Mouse (Mus musculus) midbrain, embryonic 10.5 days (tissue): Measurements from ENCODE around the gene Tnfsf15. TPM values are rescaled to one million over a fixed set of nuclear protein-coding genes. Genes with fewer than 3 reads are reported as not detected.

Experiments
- DNase-seq: peaks from one replicate; pipeline ENCODE4 v3.0.0-alpha.2; 2017; ENCODE audit warnings: low spot score
- H3K27ac ChIP-seq: fragments of 300-500 bp; sonication (generic); replicated peaks from 2 replicates; pipeline ENCODE4 v1.5.1; 2016; ENCODE audit warnings: mild to moderate bottlenecking
- H3K27me3 ChIP-seq: fragments of 300-500 bp; sonication (generic); 2 replicates; pipeline ENCODE4 v1.6.1; 2016; ENCODE audit warnings: low read depth, mild to moderate bottlenecking; ENCODE audit not compliant: poor library complexity, severe bottlenecking
- H3K36me3 ChIP-seq: fragments of 300-500 bp; sonication (generic); 2 replicates; pipeline ENCODE4 v1.6.1; 2016; ENCODE audit warnings: mild to moderate bottlenecking, moderate library complexity
- H3K4me1 ChIP-seq: fragments of 300-500 bp; sonication (generic); 2 replicates; pipeline ENCODE4 v1.6.1; 2016
- H3K4me3 ChIP-seq: fragments of 300-500 bp; sonication (generic); 2 replicates; pipeline ENCODE4 v1.5.1; 2016; ENCODE audit warnings: mild to moderate bottlenecking, moderate library complexity
- H3K9me3 ChIP-seq: fragments of 300-500 bp; sonication (generic); replicated peaks from 2 replicates; pipeline ENCODE4 v1.6.1; 2016; ENCODE audit warnings: mild to moderate bottlenecking
- WGBS: fragments of 180-500 bp; shearing (Covaris S2); methylation state at CpG from one replicate; pipeline ENCODE4 v1.1.7; 2016; 5-methylcytosine and 5-hydroxymethylcytosine counted together
- polyA plus RNA-seq: library from polyadenylated mRNA; unstranded; fragments of >200 nt; fragmentation: Nextera tagmentation; extraction: Ambion mirVana; gene quantifications from 2 replicates; pipeline ENCODE4 v1.2.1, GENCODE M21; 2016

The Tnfsf15 gene
- polyA plus RNA-seq, 1 experiment from 2014 or later, result not detected

- Histone ChIP-seq H3K9me3 (no peaks in the 10 kb centered on the region), H3K4me3 (no peak overlapping the region), H3K36me3 (no peaks in the 10 kb centered on the region), H3K4me1 (peaks cover 12% of the 10 kb centered on the region), H3K27ac (no peak overlapping the region), H3K27me3 (no peaks in the 10 kb centered on the region)
- WGBS, result 70% methylated on average over 2 of the region's 2 CpGs
- no peak for DNase-seq
These were observed 11.2 kb upstream of the Tnfsf15 start for GRCm38 (mm10) chr4:63756072-63756471.

- H3K4me3 ChIP-seq, result no peak overlapping the region
- no peaks in the 10 kb centered on the region for H3K27me3 ChIP-seq
- H3K4me1 ChIP-seq, result peaks cover 12% of the 10 kb centered on the region
- DNase-seq, result no peak
- WGBS, result 84% methylated on average over 9 of the region's 9 CpGs
- no peak overlapping the region for H3K27ac ChIP-seq
- H3K9me3 ChIP-seq, result no peaks in the 10 kb centered on the region
- no peaks in the 10 kb centered on the region for H3K36me3 ChIP-seq
These were observed 9.6 kb upstream of the Tnfsf15 start for GRCm38 (mm10) chr4:63754467-63755020.

GRCm38 (mm10) chr4:63753855-63754254, 8.9 kb upstream of the Tnfsf15 start:
- 85% methylated on average over 2 of the region's 2 CpGs for WGBS

GRCm38 (mm10) chr4:63752687-63753523, 8.0 kb upstream of the Tnfsf15 start:
- no peak overlapping the region for H3K27ac ChIP-seq
- H3K4me3 ChIP-seq, result no peak overlapping the region
- H3K9me3 ChIP-seq, result no peaks in the 10 kb centered on the region
- H3K27me3 ChIP-seq, result no peaks in the 10 kb centered on the region
- peaks cover 12% of the 10 kb centered on the region for H3K4me1 ChIP-seq
- DNase-seq, result no peak
- WGBS, result 71% methylated on average over 16 of the region's 16 CpGs
- H3K36me3 ChIP-seq, result no peaks in the 10 kb centered on the region

More at GRCm38 (mm10) chr4:63753855-63754254, 8.9 kb upstream of the Tnfsf15 start:
- Histone ChIP-seq H3K27ac (no peak overlapping the region), H3K9me3 (no peaks in the 10 kb centered on the region), H3K4me3 (no peak overlapping the region), H3K27me3 (no peaks in the 10 kb centered on the region), H3K36me3 (no peaks in the 10 kb centered on the region), H3K4me1 (peaks cover 12% of the 10 kb centered on the region)
- DNase-seq, result no peak

- 79% methylated on average over 3 of the region's 3 CpGs for WGBS
- DNase-seq, result no peak
- H3K4me1 ChIP-seq, result peaks cover 13% of the 10 kb centered on the region
- H3K27ac ChIP-seq, result no peak overlapping the region
- H3K36me3 ChIP-seq, result no peaks in the 10 kb centered on the region
- H3K9me3 ChIP-seq, result no peaks in the 10 kb centered on the region
- no peak overlapping the region for H3K4me3 ChIP-seq
- H3K27me3 ChIP-seq, result no peaks in the 10 kb centered on the region
These were observed 3.3 kb upstream of the Tnfsf15 start for GRCm38 (mm10) chr4:63748061-63748730.

- no peak for DNase-seq
- H3K9me3 ChIP-seq, result no peaks in the 10 kb centered on the region
- 78% methylated on average over 6 of the region's 6 CpGs for WGBS
- H3K4me3 ChIP-seq, result no peak overlapping the region
- no peaks in the 10 kb centered on the region for H3K27me3 ChIP-seq
- no peak overlapping the region for H3K27ac ChIP-seq
- H3K4me1 ChIP-seq, result peaks cover 5% of the 10 kb centered on the region
- no peaks in the 10 kb centered on the region for H3K36me3 ChIP-seq
These were observed 358 bp upstream of the Tnfsf15 start for GRCm38 (mm10) chr4:63745271-63745670.

- H3K27ac ChIP-seq, result no peak overlapping the region
- no peaks in the 10 kb centered on the region for H3K36me3 ChIP-seq
- no peak overlapping the region for H3K4me3 ChIP-seq
- no peaks in the 10 kb centered on the region for H3K27me3 ChIP-seq
- no peaks in the 10 kb centered on the region for H3K9me3 ChIP-seq
- H3K4me1 ChIP-seq, result peaks cover 5% of the 10 kb centered on the region
- WGBS, result 83% methylated on average over 1 of the region's 1 CpGs
- DNase-seq, result no peak
These were observed 1.3 kb downstream of the Tnfsf15 start for GRCm38 (mm10) chr4:63743660-63744059.

GRCm38 (mm10) chr4:63742763-63743371, 2.0 kb downstream of the Tnfsf15 start:
- H3K4me1 ChIP-seq, result peaks cover 5% of the 10 kb centered on the region
- no peaks in the 10 kb centered on the region for H3K9me3 ChIP-seq
- H3K36me3 ChIP-seq, result no peaks in the 10 kb centered on the region
- H3K4me3 ChIP-seq, result no peak overlapping the region
- H3K27me3 ChIP-seq, result no peaks in the 10 kb centered on the region
- H3K27ac ChIP-seq, result no peak overlapping the region
- no peak for DNase-seq
- WGBS, result 84% methylated on average over 5 of the region's 5 CpGs

- Histone ChIP-seq H3K9me3 (no peaks in the 10 kb centered on the region), H3K27ac (no peak overlapping the region), H3K4me1 (peaks cover 5% of the 10 kb centered on the region), H3K36me3 (no peaks in the 10 kb centered on the region), H3K4me3 (no peak overlapping the region), H3K27me3 (no peaks in the 10 kb centered on the region)
- no peak for DNase-seq
- 82% methylated on average over 7 of the region's 7 CpGs for WGBS
These were observed 2.8 kb downstream of the Tnfsf15 start for GRCm38 (mm10) chr4:63742101-63742500.

GRCm38 (mm10) chr4:63740761-63741160, 4.2 kb downstream of the Tnfsf15 start:
- Histone ChIP-seq H3K9me3 (no peaks in the 10 kb centered on the region), H3K27me3 (no peaks in the 10 kb centered on the region), H3K36me3 (no peaks in the 10 kb centered on the region), H3K4me3 (no peak overlapping the region), H3K4me1 (peaks cover 5% of the 10 kb centered on the region), H3K27ac (no peak overlapping the region)
- DNase-seq, result no peak
- WGBS, result 89% methylated on average over 4 of the region's 4 CpGs

GRCm38 (mm10) chr4:63740001-63740400, 4.9 kb downstream of the Tnfsf15 start:
- DNase-seq, result no peak
- H3K27me3 ChIP-seq, result no peaks in the 10 kb centered on the region
- WGBS, result 81% methylated on average over 3 of the region's 3 CpGs

GRCm38 (mm10) chr4:63739524-63739923, 5.4 kb downstream of the Tnfsf15 start:
- Histone ChIP-seq H3K27me3 (no peaks in the 10 kb centered on the region), H3K27ac (no peak overlapping the region), H3K9me3 (no peaks in the 10 kb centered on the region), H3K4me3 (no peak overlapping the region), H3K4me1 (peaks cover under 1% of the 10 kb centered on the region), H3K36me3 (no peaks in the 10 kb centered on the region)
- 77% methylated on average over 7 of the region's 7 CpGs for WGBS
- DNase-seq, result no peak

More at GRCm38 (mm10) chr4:63740001-63740400, 4.9 kb downstream of the Tnfsf15 start:
- no peaks in the 10 kb centered on the region for H3K36me3 ChIP-seq
- no peaks in the 10 kb centered on the region for H3K9me3 ChIP-seq
- H3K4me1 ChIP-seq, result peaks cover 5% of the 10 kb centered on the region
- H3K4me3 ChIP-seq, result no peak overlapping the region
- no peak overlapping the region for H3K27ac ChIP-seq
